ENCODE assay signal across 13 mouse cellular contexts in the genomic region with DNA sequence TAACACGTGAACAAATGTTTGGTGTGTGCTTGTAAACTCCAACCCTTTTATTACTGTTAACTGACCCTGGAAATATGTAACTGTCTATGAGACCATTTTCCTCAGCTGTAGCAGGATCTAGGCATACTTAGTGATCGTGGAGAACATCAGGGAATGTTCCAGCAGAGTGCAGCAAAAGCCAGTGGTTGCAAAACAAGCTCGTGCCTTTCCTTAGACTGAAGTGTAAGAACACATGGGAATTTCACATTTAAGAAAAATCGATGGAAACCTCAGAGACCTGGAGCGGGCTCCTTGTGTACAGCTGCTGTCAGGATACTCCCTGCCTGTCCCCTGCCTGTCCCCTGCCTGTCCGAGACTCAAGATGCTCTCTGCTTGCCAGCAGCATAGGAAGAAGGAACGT.
DNase-seq lines count a peak whose midpoint lies in the region; ATAC-seq and TF ChIP-seq lines count a peak whose summit lies in the region.
"Had no signal": no experiment of that assay in that cellular context is flagged by ENCODE, and none has a peak within 500 bp of the region (broad histone marks: within the 10 kb centered on the region; RNA-seq: fewer than 3 reads in every experiment).

No protein-coding gene starts in this region.

- H3K4me2 ChIP-seq in hindbrain, embryonic 14.5 days (replicated peaks), result no peak overlapping the region
- no peak overlapping the region for H3K4me2 ChIP-seq in hindbrain, embryonic 12.5 days (replicated peaks)
- no peak overlapping the region for H3K4me2 ChIP-seq in lung, postnatal 0 days (replicated peaks; ENCODE audit: low read depth, low read length)
- H3K4me2 ChIP-seq in embryonic facial prominence, embryonic 14.5 days (ENCODE audit: low read depth, low read length), result no peak overlapping the region
- no peak overlapping the region for H3K4me2 ChIP-seq in midbrain, postnatal 0 days (ENCODE audit: low read depth, low read length, poor library complexity, severe bottlenecking)
- H3K4me2 ChIP-seq: heart, embryonic 13.5 days; neural tube, embryonic 13.5 days had no signal

- no peaks in the 10 kb centered on the region; the same call in 1 of the 2 replicates for H3K4me1 ChIP-seq in hindbrain, embryonic 14.5 days (replicated peaks; ENCODE audit: control insufficient read depth, insufficient read depth, low read length)
- H3K4me1 ChIP-seq in hindbrain, embryonic 12.5 days, result peaks cover 14% of the 10 kb centered on the region; the same call in 1 of the 2 replicates
- no peaks in the 10 kb centered on the region for H3K4me1 ChIP-seq in lung, postnatal 0 days (ENCODE audit: insufficient read depth, low read depth, low read length)
- H3K4me1 ChIP-seq in embryonic facial prominence, embryonic 14.5 days (ENCODE audit: control insufficient read depth, insufficient read depth, low read length), result no peaks in the 10 kb centered on the region
- no peaks in the 10 kb centered on the region for H3K4me1 ChIP-seq in midbrain, postnatal 0 days (ENCODE audit: insufficient read depth, low read length)

- no peak for ATAC-seq in hindbrain, embryonic 14.5 days (ENCODE audit: low FRiP score)
- no peak for ATAC-seq in hindbrain, embryonic 12.5 days (ENCODE audit: low FRiP score)
- peak; percentile 42 for ATAC-seq in lung, postnatal 0 days
- no peak for ATAC-seq in embryonic facial prominence, embryonic 14.5 days (ENCODE audit: low read depth)
- ATAC-seq in midbrain, postnatal 0 days (ENCODE audit: low FRiP score), result 0 out of 2 replicates have a peak, but pooled peaks have one; percentile 36
- no peak for ATAC-seq in megakaryocyte progenitor cell, adult 5-6 weeks (replicated peaks; ENCODE audit: poor library complexity)

- no peaks in the 10 kb centered on the region for H3K27me3 ChIP-seq in hindbrain, embryonic 14.5 days (ENCODE audit: control insufficient read depth, insufficient read depth, low read length)
- H3K27me3 ChIP-seq in hindbrain, embryonic 12.5 days, result no peaks in the 10 kb centered on the region
- H3K27me3 ChIP-seq in lung, postnatal 0 days (replicated peaks; ENCODE audit: insufficient read depth, low read length), result no peaks in the 10 kb centered on the region
- 0 out of 2 replicates have a peak, but pooled peaks cover 3% of the 10 kb centered on the region for H3K27me3 ChIP-seq in embryonic facial prominence, embryonic 14.5 days (replicated peaks; ENCODE audit: control insufficient read depth, insufficient read depth, low read length)
- no peaks in the 10 kb centered on the region for H3K27me3 ChIP-seq in midbrain, postnatal 0 days (ENCODE audit: insufficient read depth, low read length)
- H3K27me3 ChIP-seq: heart, embryonic 13.5 days; neural tube, embryonic 13.5 days had no signal

- TF ChIP-seq EP300 in lung, postnatal 0 days (IDR thresholded peaks at IDR 0.05), result no peak

- H3K4me3 ChIP-seq in hindbrain, embryonic 14.5 days (replicated peaks; ENCODE audit: low read length), result no peak overlapping the region
- no peak overlapping the region for H3K4me3 ChIP-seq in hindbrain, embryonic 12.5 days
- no peak overlapping the region for H3K4me3 ChIP-seq in lung, postnatal 0 days (ENCODE audit: low read depth, low read length)
- H3K4me3 ChIP-seq in embryonic facial prominence, embryonic 14.5 days (ENCODE audit: low read depth, low read length), result no peak overlapping the region
- no peak overlapping the region for H3K4me3 ChIP-seq in midbrain, postnatal 0 days (ENCODE audit: low read depth, low read length)
- H3K4me3 ChIP-seq: heart, embryonic 13.5 days; neural tube, embryonic 13.5 days had no signal

- WGBS in hindbrain, embryonic 14.5 days, result 66% methylated on average over 7 of the region's 7 CpGs
- WGBS in hindbrain, embryonic 12.5 days, result 82% methylated on average over 7 of the region's 7 CpGs
- WGBS in lung, postnatal 0 days, result 63% methylated on average over 7 of the region's 7 CpGs
- 62% methylated on average over 7 of the region's 7 CpGs for WGBS in embryonic facial prominence, embryonic 14.5 days
- 61% methylated on average over 7 of the region's 7 CpGs for WGBS in midbrain, postnatal 0 days

- no peaks in the 10 kb centered on the region for H3K36me3 ChIP-seq in hindbrain, embryonic 14.5 days (replicated peaks; ENCODE audit: control insufficient read depth, insufficient read depth)
- H3K36me3 ChIP-seq in hindbrain, embryonic 12.5 days, result no peaks in the 10 kb centered on the region
- H3K36me3 ChIP-seq in lung, postnatal 0 days (ENCODE audit: insufficient read depth, low read length), result no peaks in the 10 kb centered on the region
- no peaks in the 10 kb centered on the region for H3K36me3 ChIP-seq in embryonic facial prominence, embryonic 14.5 days (ENCODE audit: control insufficient read depth, insufficient read depth, low read length)
- H3K36me3 ChIP-seq in midbrain, postnatal 0 days (ENCODE audit: insufficient read depth, low read length), result no peaks in the 10 kb centered on the region
- H3K36me3 ChIP-seq: heart, embryonic 13.5 days; neural tube, embryonic 13.5 days had no signal

- peak; percentile 66 for TF ChIP-seq CTCF in lung, postnatal 0 days (IDR thresholded peaks at IDR 0.05)
- peak; percentile 79 for TF ChIP-seq CTCF in midbrain, postnatal 0 days (IDR thresholded peaks at IDR 0.05)

- no peak overlapping the region for H3K9ac ChIP-seq in hindbrain, embryonic 14.5 days
- no peak overlapping the region for H3K9ac ChIP-seq in hindbrain, embryonic 12.5 days
- no peak overlapping the region for H3K9ac ChIP-seq in lung, postnatal 0 days (replicated peaks; ENCODE audit: low read depth)
- no peak overlapping the region for H3K9ac ChIP-seq in embryonic facial prominence, embryonic 14.5 days (ENCODE audit: low read depth, low read length)
- no peak overlapping the region for H3K9ac ChIP-seq in midbrain, postnatal 0 days (replicated peaks; ENCODE audit: low read length, poor library complexity, severe bottlenecking)
- H3K9ac ChIP-seq: heart, embryonic 13.5 days; neural tube, embryonic 13.5 days had no signal

- H3K9me3 ChIP-seq in hindbrain, embryonic 14.5 days (ENCODE audit: control insufficient read depth, low read length), result no peaks in the 10 kb centered on the region
- H3K9me3 ChIP-seq in hindbrain, embryonic 12.5 days (replicated peaks), result no peaks in the 10 kb centered on the region
- H3K9me3 ChIP-seq in lung, postnatal 0 days (ENCODE audit: low read length), result no peaks in the 10 kb centered on the region
- H3K9me3 ChIP-seq in embryonic facial prominence, embryonic 14.5 days (ENCODE audit: control insufficient read depth, low read length), result no peaks in the 10 kb centered on the region
- no peaks in the 10 kb centered on the region for H3K9me3 ChIP-seq in midbrain, postnatal 0 days (ENCODE audit: low read length)
- H3K9me3 ChIP-seq: heart, embryonic 13.5 days; neural tube, embryonic 13.5 days had no signal

- H3K27ac ChIP-seq in hindbrain, embryonic 14.5 days, result no peak overlapping the region
- H3K27ac ChIP-seq in hindbrain, embryonic 12.5 days, result no peak overlapping the region
- no peak overlapping the region for H3K27ac ChIP-seq in lung, postnatal 0 days (ENCODE audit: low read length)
- H3K27ac ChIP-seq in embryonic facial prominence, embryonic 14.5 days (replicated peaks; ENCODE audit: low read depth, low read length), result no peak overlapping the region
- no peak overlapping the region for H3K27ac ChIP-seq in midbrain, postnatal 0 days (ENCODE audit: low read depth, low read length)
- H3K27ac ChIP-seq: heart, embryonic 13.5 days; neural tube, embryonic 13.5 days had no signal

- peak; percentile 56 for DNase-seq in hindbrain, embryonic 14.5 days (ENCODE audit: low spot score)
- DNase-seq in lung, postnatal 0 days (ENCODE audit: low spot score), result peak; percentile 72
- DNase-seq in lung, postnatal 25 days (ENCODE audit: low spot score), result no peak
- DNase-seq in embryonic facial prominence, embryonic 14.5 days (ENCODE audit: low spot score), result peak; percentile 63
- DNase-seq in midbrain, postnatal 0 days (ENCODE audit: low spot score), result peak; percentile 75
- no peak for DNase-seq in embryo, embryonic 10 days (ENCODE audit: low spot score)
- DNase-seq: adrenal gland, adult 8-10 months; cerebellum, adult 9-11 months; spleen, adult 18-20 months had no signal

Comparison
In these comparisons a context has a peak if more than half of its experiments do, and no peak if none do; other contexts are left out.
1. DNase-seq: peak in hindbrain, embryonic 14.5 days (single experiment), lung, postnatal 0 days (single experiment), embryonic facial prominence, embryonic 14.5 days (single experiment) and midbrain, postnatal 0 days (single experiment); none in lung, postnatal 25 days (single experiment) and embryo, embryonic 10 days (single experiment).
2. ATAC-seq: peak in lung, postnatal 0 days (single experiment) and midbrain, postnatal 0 days (single experiment); none in hindbrain, embryonic 14.5 days (single experiment), hindbrain, embryonic 12.5 days (single experiment), embryonic facial prominence, embryonic 14.5 days (single experiment) and megakaryocyte progenitor cell, adult 5-6 weeks (single experiment).